Mouse (Mus musculus) hindbrain, embryonic 10.5 days (tissue): Measurements from ENCODE around the gene Cand1. TPM values are rescaled to one million over a fixed set of nuclear protein-coding genes. Genes with fewer than 3 reads are reported as not detected.

Experiments used
- DNase-seq: peaks from one replicate; pipeline ENCODE4 v3.0.0-alpha.2; 2017; ENCODE audit warnings: low spot score
- H3K27ac ChIP-seq: fragments of 300-500 bp; sonication (generic); 2 replicates; pipeline ENCODE4 v1.5.1; 2016; ENCODE audit warnings: mild to moderate bottlenecking, moderate library complexity
- H3K27me3 ChIP-seq: fragments of 300-500 bp; sonication (generic); 2 replicates; pipeline ENCODE4 v1.6.1; 2016; ENCODE audit warnings: mild to moderate bottlenecking; ENCODE audit not compliant: poor library complexity, insufficient read depth, severe bottlenecking
- H3K36me3 ChIP-seq: fragments of 300-500 bp; sonication (generic); 2 replicates; pipeline ENCODE4 v1.6.1; 2016; ENCODE audit warnings: mild to moderate bottlenecking, moderate library complexity
- H3K4me1 ChIP-seq: fragments of 300-500 bp; sonication (generic); replicated peaks from 2 replicates; pipeline ENCODE4 v1.6.1; 2016; ENCODE audit warnings: mild to moderate bottlenecking
- H3K4me3 ChIP-seq: fragments of 300-500 bp; sonication (generic); 2 replicates; pipeline ENCODE4 v1.5.1; 2016; ENCODE audit warnings: mild to moderate bottlenecking, moderate library complexity
- H3K9me3 ChIP-seq: fragments of 300-500 bp; sonication (generic); 2 replicates; pipeline ENCODE4 v1.6.1; 2016; ENCODE audit warnings: mild to moderate bottlenecking, moderate library complexity
- WGBS: fragments of 180-500 bp; shearing (Covaris S2); methylation state at CpG from one replicate; pipeline ENCODE4 v1.1.7; 2016; 5-methylcytosine and 5-hydroxymethylcytosine counted together
- polyA plus RNA-seq: library from polyadenylated mRNA; unstranded; fragments of >200 nt; fragmentation: Nextera tagmentation; extraction: Ambion mirVana; gene quantifications from 2 replicates; pipeline ENCODE4 v1.2.1, GENCODE M21; 2016

Cand1 gene
- polyA plus RNA-seq, 1 experiment from 2014 or later: 96.5 TPM

- no peak for DNase-seq
- H3K27ac ChIP-seq: no peak overlapping the region
- WGBS: 94% methylated on average over 6 of the region's 6 CpGs
- H3K27me3 ChIP-seq: no peaks in the 10 kb centered on the region
- H3K4me3 ChIP-seq: no peak overlapping the region
- no peaks in the 10 kb centered on the region for H3K36me3 ChIP-seq
- H3K9me3 ChIP-seq: peaks cover 11% of the 10 kb centered on the region
- no peaks in the 10 kb centered on the region for H3K4me1 ChIP-seq
Observed at GRCm38 (mm10) chr10:119160161-119160560, 79.7 kb downstream of the Cand1 start.

GRCm38 (mm10) chr10:119149261-119149660 lies 90.6 kb downstream of the Cand1 start:
- Histone ChIP-seq H3K9me3 (no peaks in the 10 kb centered on the region), H3K36me3 (no peaks in the 10 kb centered on the region), H3K27ac (no peak overlapping the region), H3K4me1 (no peaks in the 10 kb centered on the region), H3K4me3 (no peak overlapping the region), H3K27me3 (no peaks in the 10 kb centered on the region)
- WGBS: 77% methylated on average over 4 of the region's 4 CpGs
- DNase-seq: no peak

Other genes starting within 250 kb of the Cand1 start
- gene Grip1, start 213.8 kb upstream of the Cand1 start, polyA plus RNA-seq: 7.2 and 7.9 TPM in 2 replicates